Mouse (Mus musculus) liver, adult 2 months (tissue): Measurements from ENCODE around the gene Tmem82.

Experiments used
- CTCF ChIP-seq: fragments of 200-500 bp; IDR thresholded peaks from 2 replicates; pipeline ENCODE4 v1.5.1; 2011; ENCODE audit warnings: low read depth, low read length, control low read depth
- POLR2A ChIP-seq: fragments of 200-500 bp; IDR thresholded peaks from 2 replicates; pipeline ENCODE4 v1.6.1; 2011; ENCODE audit warnings: low read length, control low read depth; ENCODE audit not compliant: insufficient read depth; ENCODE audit errors: extremely low read depth

GRCm38 (mm10) chr4:141595138-141595537, 23.3 kb downstream of the Tmem82 start:
- TF ChIP-seq POLR2A, result no peak
- TF ChIP-seq CTCF, result no peak
